Mouse (Mus musculus) lung, postnatal 0 days (tissue): ENCODE results near the gene Clec4d.

Source experiments
- CTCF ChIP-seq: IDR thresholded peaks from 2 replicates; pipeline ENCODE4 v1.5.1; 2016; ENCODE audit warnings: antibody characterized with exemption, mild to moderate bottlenecking
- EP300 ChIP-seq: IDR thresholded peaks from 2 replicates; pipeline ENCODE4 v1.6.1; 2016; ENCODE audit warnings: antibody characterized with exemption, mild to moderate bottlenecking, control low read depth

GRCm38 (mm10) chr6:123229644-123230043, 32.3 kb upstream of the Clec4d start, which contains the start of gene Clec4n:
- TF ChIP-seq CTCF, result no peak
- TF ChIP-seq EP300, result no peak
